ENCODE assay signal across 8 mouse cellular contexts in genomic region chr10:119615240-119615885, GRCm38 (mm10).
DNase-seq lines count a peak whose midpoint lies in the region; ATAC-seq lines count a peak whose summit lies in the region.

No protein-coding gene starts in this region.

- H3K4me3 ChIP-seq in heart, embryonic 13.5 days = no peak overlapping the region
- no peak overlapping the region for H3K4me3 ChIP-seq in kidney, embryonic 15.5 days (replicated peaks)
- no peak overlapping the region for H3K4me3 ChIP-seq in liver, embryonic 16.5 days (ENCODE audit: low read depth, low read length)

- peak; percentile 61 to 78 for DNase-seq in cerebellum, postnatal 14 days
- peak; percentile 57 for DNase-seq in fibroblast of lung, adult 2 months (ENCODE audit: low read depth)
- peak; percentile 58 for DNase-seq in ovary, postnatal 10 days (ENCODE audit: low spot score)
- DNase-seq in thymus, postnatal 0 days (ENCODE audit: low spot score) = no peak

- H3K4me2 ChIP-seq in heart, embryonic 13.5 days = peak overlapping the region; percentile 62
- peak overlapping the region; percentile 47 for H3K4me2 ChIP-seq in kidney, embryonic 15.5 days
- no peak overlapping the region for H3K4me2 ChIP-seq in liver, embryonic 16.5 days (ENCODE audit: low read depth, low read length)

- H3K36me3 ChIP-seq in heart, embryonic 13.5 days = no peaks in the 10 kb centered on the region
- no peaks in the 10 kb centered on the region for H3K36me3 ChIP-seq in kidney, embryonic 15.5 days
- no peaks in the 10 kb centered on the region for H3K36me3 ChIP-seq in liver, embryonic 16.5 days (ENCODE audit: control insufficient read depth, insufficient read depth)

- H3K4me1 ChIP-seq in heart, embryonic 13.5 days = peaks cover 25% of the 10 kb centered on the region
- H3K4me1 ChIP-seq in kidney, embryonic 15.5 days = peaks cover 30% of the 10 kb centered on the region
- H3K4me1 ChIP-seq in liver, embryonic 16.5 days (ENCODE audit: control insufficient read depth, low read depth, low read length) = no peaks in the 10 kb centered on the region; the same call in none of the 2 replicates

- H3K27ac ChIP-seq in heart, embryonic 13.5 days (replicated peaks) = peak overlapping the region; percentile 70
- peak overlapping the region; percentile 79 for H3K27ac ChIP-seq in kidney, embryonic 15.5 days
- H3K27ac ChIP-seq in liver, embryonic 16.5 days (ENCODE audit: low read length) = no peak overlapping the region

- no peaks in the 10 kb centered on the region for H3K9me3 ChIP-seq in heart, embryonic 13.5 days
- H3K9me3 ChIP-seq in kidney, embryonic 15.5 days (replicated peaks) = no peaks in the 10 kb centered on the region
- no peaks in the 10 kb centered on the region for H3K9me3 ChIP-seq in liver, embryonic 16.5 days (replicated peaks; ENCODE audit: control insufficient read depth, low read length)

- WGBS in heart, embryonic 13.5 days = 62% methylated on average over 14 of the region's 14 CpGs
- 68% methylated on average over 14 of the region's 14 CpGs for WGBS in kidney, embryonic 15.5 days
- WGBS in liver, embryonic 16.5 days (ENCODE audit: insufficient replicate concordance) = 67% methylated on average over 14 of the region's 14 CpGs

- no peak overlapping the region for H3K9ac ChIP-seq in heart, embryonic 13.5 days
- H3K9ac ChIP-seq in kidney, embryonic 15.5 days = no peak overlapping the region
- H3K9ac ChIP-seq in liver, embryonic 16.5 days (ENCODE audit: low read depth, low read length) = no peak overlapping the region

- no peak for ATAC-seq in cerebellum, adult (ENCODE audit: insufficient number of reproducible peaks, low FRiP score, low TSS enrichment)
- peak; percentile 67; the same call in 1 of the 2 replicates for ATAC-seq in heart, embryonic 13.5 days (ENCODE audit: extremely low read depth, insufficient number of reproducible peaks, low FRiP score, low TSS enrichment)
- ATAC-seq in kidney, embryonic 15.5 days (replicated peaks; ENCODE audit: low FRiP score) = peak; percentile 93
- ATAC-seq in liver, embryonic 16.5 days (ENCODE audit: low read depth) = peak; percentile 68

- H3K27me3 ChIP-seq in heart, embryonic 13.5 days (replicated peaks) = no peaks in the 10 kb centered on the region
- no peaks in the 10 kb centered on the region for H3K27me3 ChIP-seq in kidney, embryonic 15.5 days
- H3K27me3 ChIP-seq in liver, embryonic 16.5 days (ENCODE audit: control insufficient read depth, insufficient read depth, low read depth, low read length) = no peaks in the 10 kb centered on the region
